Mouse (Mus musculus) lung, postnatal 4 days (tissue): Measurements from ENCODE around the gene Slc9a3r1.

Source experiments
- DNase-seq, 2 experiments: peaks; one replicate each; pipeline ENCODE4 v3.0.0; 2021

Slc9a3r1 gene

GRCm38 (mm10) chr11:115162832-115163480, at the start of gene Slc9a3r1:
Gene Slc9a3r1 (plus strand): TSS chr11:115163341.
- DNase-seq, result peak; percentile 98 to 99

GRCm38 (mm10) chr11:115119409-115119808, 43.7 kb upstream of the Slc9a3r1 start:
- peak in 1 of 2 experiments; percentile 39 for DNase-seq

- DNase-seq, result no peak
Observed at GRCm38 (mm10) chr11:115128483-115128882, 34.7 kb upstream of the Slc9a3r1 start.

- no peak for DNase-seq
Observed at GRCm38 (mm10) chr11:115129508-115130126, 33.5 kb upstream of the Slc9a3r1 start.

- DNase-seq, result no peak
Observed at GRCm38 (mm10) chr11:115131768-115132381, 31.3 kb upstream of the Slc9a3r1 start.

GRCm38 (mm10) chr11:115133800-115134199, 29.3 kb upstream of the Slc9a3r1 start, which contains the start of gene Cd300lf:
Gene Cd300lf (minus strand): TSS chr11:115133992.
- peak; percentile 44 to 50 for DNase-seq

GRCm38 (mm10) chr11:115138597-115139262, 24.4 kb upstream of the Slc9a3r1 start:
- peak; percentile 46 to 52 for DNase-seq

GRCm38 (mm10) chr11:115141970-115142369, 21.2 kb upstream of the Slc9a3r1 start:
- no peak for DNase-seq

- DNase-seq, result no peak
Observed at GRCm38 (mm10) chr11:115147813-115148212, 15.3 kb upstream of the Slc9a3r1 start.

GRCm38 (mm10) chr11:115150741-115151254, 12.3 kb upstream of the Slc9a3r1 start:
- DNase-seq, result no peak

GRCm38 (mm10) chr11:115151755-115152429, 11.2 kb upstream of the Slc9a3r1 start:
- DNase-seq, result peak; percentile 68 to 80

- no peak for DNase-seq
Observed at GRCm38 (mm10) chr11:115153088-115153487, 10.1 kb upstream of the Slc9a3r1 start.

- DNase-seq, result peak; percentile 83 to 87
Observed at GRCm38 (mm10) chr11:115153699-115154292, 9.3 kb upstream of the Slc9a3r1 start.

- no peak for DNase-seq
Observed at GRCm38 (mm10) chr11:115155053-115155634, 8.0 kb upstream of the Slc9a3r1 start.

GRCm38 (mm10) chr11:115157933-115158719, 5.0 kb upstream of the Slc9a3r1 start:
- DNase-seq, result peak; percentile 50 to 56

- DNase-seq, result peak; percentile 85 to 91
Observed at GRCm38 (mm10) chr11:115160016-115160797, 2.9 kb upstream of the Slc9a3r1 start.

- peak; percentile 73 to 85 for DNase-seq
Observed at GRCm38 (mm10) chr11:115160883-115161577, 2.1 kb upstream of the Slc9a3r1 start.

GRCm38 (mm10) chr11:115161578-115162204, 1.4 kb upstream of the Slc9a3r1 start:
- DNase-seq, result no peak

- DNase-seq, result no peak
Observed at GRCm38 (mm10) chr11:115162205-115162601, 938 bp upstream of the Slc9a3r1 start.
